Mouse (Mus musculus) liver, adult (tissue): ENCODE measurements around the gene Cldn7.

Source experiments
- GATA4 ChIP-seq: IDR thresholded peaks from 2 replicates; pipeline ENCODE4 v1.6.1; 2014; ENCODE audit warnings: mild to moderate bottlenecking, low read length; ENCODE audit not compliant: insufficient replicate concordance

The Cldn7 gene

GRCm38 (mm10) chr11:69930967-69931537 lies 33.5 kb upstream of the Cldn7 start:
- no peak for TF ChIP-seq GATA4

DNA sequence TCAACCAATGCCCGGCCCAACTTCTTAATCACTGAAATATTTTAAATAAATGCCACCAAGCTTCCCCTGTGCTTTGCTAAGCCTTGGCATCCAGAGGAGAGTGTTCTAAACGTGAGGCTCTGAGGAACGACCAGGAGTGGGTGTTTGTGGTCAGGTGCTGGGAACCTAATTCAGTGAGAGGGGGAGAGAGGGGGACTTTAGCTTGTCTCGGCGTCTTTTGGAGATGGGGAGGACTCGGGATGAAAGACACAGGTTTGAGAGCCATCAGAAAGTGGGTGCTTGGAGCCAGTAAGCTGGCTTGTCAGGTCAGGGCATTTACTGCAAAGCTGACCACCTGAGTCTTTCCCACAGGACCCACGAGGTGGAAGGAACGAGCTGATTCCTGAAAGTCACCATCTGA lies 32.8 kb upstream of the Cldn7 start:
- TF ChIP-seq GATA4: no peak

DNA sequence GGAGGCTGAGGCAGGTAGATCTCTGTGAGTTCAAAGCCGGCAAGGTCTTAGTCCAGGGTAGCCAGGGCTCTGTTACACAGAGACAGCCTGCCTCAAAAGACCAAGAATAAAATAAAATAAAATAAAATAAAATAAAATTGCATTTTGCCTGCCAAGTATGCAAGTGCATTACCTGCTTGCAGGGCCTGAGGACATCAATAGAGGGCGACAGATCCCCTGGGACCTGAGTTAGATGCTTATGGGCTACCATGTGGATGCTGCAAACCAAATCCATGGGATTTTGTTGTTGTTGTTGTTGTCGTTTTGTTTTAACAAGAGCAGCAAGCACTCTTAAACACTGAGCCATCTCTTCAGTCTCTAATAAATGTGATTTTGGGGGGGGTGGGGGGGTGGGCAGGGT lies 32.3 kb upstream of the Cldn7 start:
- no peak for TF ChIP-seq GATA4

DNA sequence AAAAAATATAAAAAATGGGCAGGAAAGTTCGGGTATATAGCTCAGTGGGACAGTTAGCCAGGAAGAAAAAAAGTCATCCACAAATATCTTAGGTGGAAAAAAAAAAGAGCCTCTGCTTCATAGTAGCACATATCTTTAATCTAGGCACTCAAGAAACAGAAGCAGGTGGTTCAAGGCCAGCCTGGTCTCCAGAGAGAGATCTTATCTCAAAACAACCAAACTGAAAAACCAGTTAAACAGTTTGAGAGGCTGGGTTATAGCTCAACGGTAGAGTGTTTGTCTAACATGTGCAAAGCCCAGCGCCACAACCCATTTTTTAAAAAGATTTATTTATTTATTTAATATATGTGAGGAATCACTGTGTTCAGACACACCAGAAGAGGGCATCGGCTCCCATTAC lies 31.5 kb upstream of the Cldn7 start:
- TF ChIP-seq GATA4: no peak

DNA sequence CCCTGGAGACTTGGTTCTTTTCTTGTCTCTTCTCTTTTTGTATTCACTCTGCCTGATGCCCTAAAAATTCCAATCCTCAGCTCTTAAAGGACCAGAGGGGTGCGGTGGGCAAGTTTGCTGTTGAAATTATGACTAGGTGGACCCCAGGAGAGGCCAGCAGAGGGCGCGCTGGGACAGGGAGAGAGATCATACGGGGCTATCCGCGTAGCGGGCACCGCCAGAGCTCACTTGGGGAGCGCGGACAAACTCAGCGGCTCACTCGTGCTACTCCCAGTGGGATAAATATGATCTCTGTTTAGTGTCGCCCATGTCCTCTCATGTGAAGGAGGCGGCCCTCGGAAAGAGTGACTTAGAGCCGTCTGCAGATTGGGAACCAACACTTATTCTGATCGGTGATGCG lies 30.4 kb upstream of the Cldn7 start:
- TF ChIP-seq GATA4: no peak

DNA sequence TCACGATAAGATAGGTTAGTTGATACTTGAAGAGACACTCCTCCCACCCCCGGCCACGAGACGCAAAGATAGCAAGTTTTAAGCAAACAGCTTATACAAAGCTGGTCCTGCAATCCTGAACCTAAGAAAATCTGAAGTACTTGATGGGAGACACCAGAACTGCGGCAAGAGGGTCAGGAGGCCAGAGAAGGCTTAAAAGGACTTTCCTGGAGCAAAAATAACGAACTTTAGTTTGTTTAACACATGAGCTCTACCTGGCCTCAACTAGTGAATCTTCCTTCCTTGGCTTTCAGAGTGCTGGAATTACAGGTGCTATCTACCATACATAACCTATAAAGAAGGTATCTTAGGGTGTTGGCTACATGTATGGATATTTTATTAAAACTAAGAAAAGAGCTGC lies 29.9 kb upstream of the Cldn7 start:
- no peak for TF ChIP-seq GATA4

GRCm38 (mm10) chr11:69935137-69935879 lies 29.3 kb upstream of the Cldn7 start, which contains the start of gene Ybx2:
Gene Ybx2 (plus strand): TSS chr11:69935796.
- TF ChIP-seq GATA4: no peak

- TF ChIP-seq GATA4: no peak
Observed at GRCm38 (mm10) chr11:69936156-69936555, 28.4 kb upstream of the Cldn7 start.

- no peak for TF ChIP-seq GATA4
Observed at GRCm38 (mm10) chr11:69936714-69937347, 27.7 kb upstream of the Cldn7 start.

DNA sequence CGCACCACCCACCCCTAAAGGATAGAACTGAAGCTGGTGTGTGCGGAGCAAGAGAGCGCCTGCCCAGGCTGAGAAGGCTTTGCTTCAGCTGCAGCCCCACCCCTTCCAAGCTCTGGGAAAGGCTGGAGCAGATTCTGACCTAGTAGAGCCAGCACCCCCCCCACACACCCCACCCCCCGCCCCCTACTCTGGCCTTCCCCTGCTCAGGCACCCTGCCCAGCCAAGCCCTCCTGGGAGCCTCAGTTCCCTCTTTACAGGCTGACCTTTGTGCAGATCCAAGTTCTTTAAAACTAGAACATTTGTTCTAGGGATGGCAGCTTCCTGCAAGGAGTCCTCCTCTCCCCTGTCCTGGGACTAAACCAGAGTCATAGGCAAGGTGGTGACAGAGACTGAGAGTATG lies 27.2 kb upstream of the Cldn7 start:
- TF ChIP-seq GATA4: no peak

GRCm38 (mm10) chr11:69937834-69938233 lies 26.7 kb upstream of the Cldn7 start:
- TF ChIP-seq GATA4: no peak

- TF ChIP-seq GATA4: no peak
Observed at GRCm38 (mm10) chr11:69938401-69938979, 26.1 kb upstream of the Cldn7 start.

DNA sequence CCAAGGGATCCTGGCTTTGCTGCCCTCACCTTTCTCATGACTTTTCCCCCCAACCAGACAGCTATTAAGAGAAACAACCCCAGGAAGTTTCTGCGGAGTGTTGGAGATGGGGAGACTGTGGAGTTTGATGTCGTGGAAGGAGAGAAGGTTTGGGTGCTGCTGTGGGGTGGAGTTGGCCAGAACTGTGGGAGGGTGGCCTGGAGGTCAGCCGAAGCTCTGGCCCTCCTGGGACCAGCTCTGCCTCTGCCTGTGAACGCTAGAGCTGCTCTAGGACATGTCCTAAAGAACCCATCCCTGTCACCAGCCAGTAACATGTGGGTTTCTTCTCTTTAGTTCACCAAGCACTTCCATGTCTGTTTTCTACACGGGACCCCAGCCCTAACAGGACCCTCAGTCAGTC lies 25.4 kb upstream of the Cldn7 start:
- no peak for TF ChIP-seq GATA4

- TF ChIP-seq GATA4: no peak
Observed at GRCm38 (mm10) chr11:69939731-69940130, 24.8 kb upstream of the Cldn7 start.

DNA sequence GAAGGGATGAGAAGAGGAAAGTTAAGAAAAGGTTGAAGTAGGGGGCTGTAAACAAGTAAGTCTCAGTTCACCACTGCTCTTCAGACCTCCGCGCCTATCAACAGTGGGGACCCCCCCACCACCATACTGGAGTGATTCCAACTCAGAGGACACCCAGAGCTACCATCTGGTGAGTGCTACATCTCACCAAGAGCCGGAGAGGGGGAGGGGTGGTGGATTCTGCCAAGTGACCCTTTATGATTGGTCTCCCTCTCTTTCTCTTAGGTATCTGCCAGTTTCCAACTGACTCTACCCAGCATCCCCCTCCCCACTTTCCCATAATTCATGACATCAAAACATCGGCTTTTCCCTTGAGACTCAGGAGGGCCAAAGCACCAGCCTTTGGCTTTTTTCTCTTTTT lies 23.6 kb upstream of the Cldn7 start:
- TF ChIP-seq GATA4: no peak

- no peak for TF ChIP-seq GATA4
Observed at GRCm38 (mm10) chr11:69945216-69945615, 19.4 kb upstream of the Cldn7 start.
